In the genomic region with DNA sequence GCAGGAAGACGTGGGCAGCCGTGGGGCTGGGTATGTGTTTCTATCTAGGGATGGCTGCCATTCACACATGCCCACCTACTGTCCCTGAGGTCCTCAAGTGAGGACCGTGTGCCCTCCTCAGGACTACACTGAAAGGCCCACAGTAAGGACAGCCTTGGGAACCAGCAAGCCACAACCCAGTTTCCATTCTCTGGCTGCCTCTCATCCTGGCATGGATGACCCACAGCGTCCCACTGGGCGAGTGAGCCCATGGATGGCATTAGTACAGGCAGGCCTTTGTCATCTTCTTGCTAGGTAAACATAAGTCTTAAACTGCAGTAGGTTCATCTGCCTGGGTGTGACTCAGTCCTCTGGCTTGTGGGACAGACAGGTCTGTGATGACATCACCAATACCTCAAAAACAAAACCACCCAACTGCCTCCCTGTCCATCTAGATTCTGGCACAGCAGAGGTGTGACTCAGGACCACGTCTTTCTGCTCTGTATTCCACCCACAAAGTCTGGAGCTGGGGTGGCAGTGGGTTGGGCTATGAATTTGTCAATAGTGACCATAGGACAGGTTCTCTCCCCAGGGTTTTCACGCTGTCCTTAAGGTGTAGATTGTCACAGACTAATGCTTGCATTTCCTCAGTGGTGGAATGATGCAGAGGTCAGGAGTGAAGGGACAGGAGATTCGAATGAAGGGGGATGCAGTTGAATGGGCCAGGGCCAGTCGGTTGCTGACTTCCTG, we compare ENCODE assay signal across 11 mouse cellular contexts. TPM values are rescaled to one million over a fixed set of nuclear protein-coding genes. Genes with fewer than 3 reads are reported as not detected.
A peak's percentile ranks its signal among the peaks of the same experiment; 100 is the strongest.
DNase-seq lines count a peak whose midpoint lies in the region; ATAC-seq and TF ChIP-seq lines count a peak whose summit lies in the region.
"Had no signal": no experiment of that assay in that cellular context is flagged by ENCODE, and none has a peak within 500 bp of the region (broad histone marks: within the 10 kb centered on the region; RNA-seq: fewer than 3 reads in every experiment).

No protein-coding gene starts in this region.

- no peak for TF ChIP-seq POLR2A in small intestine, adult 2 months (IDR thresholded peaks at IDR 0.05; ENCODE audit: low read depth, low read length)

- no peaks in the 10 kb centered on the region for H3K36me3 ChIP-seq in heart, embryonic 16.5 days (ENCODE audit: control insufficient read depth, insufficient read depth)
- H3K36me3 ChIP-seq in heart, embryonic 12.5 days, result no peaks in the 10 kb centered on the region
- no peaks in the 10 kb centered on the region for H3K36me3 ChIP-seq in midbrain, postnatal 0 days (ENCODE audit: insufficient read depth, low read length)
- H3K36me3 ChIP-seq in midbrain, embryonic 13.5 days, result no peaks in the 10 kb centered on the region
- peaks cover 5% of the 10 kb centered on the region; the same call in 1 of the 2 replicates for H3K36me3 ChIP-seq in small intestine, adult 2 months (ENCODE audit: control insufficient read depth, insufficient read depth, low read length)
- H3K36me3 ChIP-seq: neural tube, embryonic 12.5 days had no signal

- TF ChIP-seq CTCF in midbrain, postnatal 0 days (IDR thresholded peaks at IDR 0.05), result no peak
- TF ChIP-seq CTCF in Patski (IDR thresholded peaks at IDR 0.05), result no peak
- TF ChIP-seq CTCF in small intestine, adult 2 months (IDR thresholded peaks at IDR 0.05; ENCODE audit: extremely low read depth, insufficient read length, insufficient replicate concordance, low read depth, low read length), result no peak

- in situ Hi-C loops in Patski (cut with MboI; ENCODE audit: low pct_unique_long_range_greater_than_20kb), result no loop called here

- no peak for ATAC-seq in heart, embryonic 16.5 days (replicated peaks; ENCODE audit: extremely low read depth, insufficient read depth, low FRiP score)
- ATAC-seq in heart, embryonic 12.5 days (ENCODE audit: insufficient number of reproducible peaks, low FRiP score), result no peak
- no peak for ATAC-seq in midbrain, postnatal 0 days (ENCODE audit: low FRiP score)
- no peak for ATAC-seq in midbrain, embryonic 13.5 days
- peak; percentile 42 for ATAC-seq in Patski

- peak overlapping the region; percentile 86 for H3K27ac ChIP-seq in heart, embryonic 16.5 days (ENCODE audit: low read length)
- H3K27ac ChIP-seq in heart, embryonic 12.5 days (ENCODE audit: poor library complexity, severe bottlenecking), result no peak overlapping the region
- H3K27ac ChIP-seq in midbrain, postnatal 0 days (ENCODE audit: low read depth, low read length), result 0 out of 2 replicates have a peak overlapping the region, but pooled peaks have one; percentile 26
- no peak overlapping the region for H3K27ac ChIP-seq in midbrain, embryonic 13.5 days
- peak overlapping the region; percentile 53; the same call in 1 of the 2 replicates for H3K27ac ChIP-seq in small intestine, adult 2 months (ENCODE audit: insufficient read depth, low read depth, low read length)
- H3K27ac ChIP-seq: macrophage; neural tube, embryonic 12.5 days had no signal

- DNase-seq in midbrain, postnatal 0 days (ENCODE audit: low spot score), result no peak
- peak; percentile 64 for DNase-seq in Patski (ENCODE audit: low read depth, low spot score)
- no peak for DNase-seq in adrenal gland, postnatal 36 days
- no peak for DNase-seq in layer of hippocampus, postnatal 14 days (ENCODE audit: low spot score in 2 of 2)
- DNase-seq: layer of hippocampus, postnatal 36 days had no signal

- 73% methylated on average over 9 of the region's 9 CpGs for WGBS in heart, embryonic 16.5 days
- WGBS in heart, embryonic 12.5 days, result 76% methylated on average over 9 of the region's 9 CpGs
- 80% methylated on average over 9 of the region's 9 CpGs for WGBS in midbrain, postnatal 0 days
- 87% methylated on average over 9 of the region's 9 CpGs for WGBS in midbrain, embryonic 13.5 days
- WGBS in small intestine, adult 2 months, result 72% methylated on average over 9 of the region's 9 CpGs

- H3K4me1 ChIP-seq in heart, embryonic 16.5 days (ENCODE audit: control insufficient read depth, insufficient read depth, low read length), result peaks cover 65% of the 10 kb centered on the region
- peaks cover 48% of the 10 kb centered on the region for H3K4me1 ChIP-seq in heart, embryonic 12.5 days (replicated peaks)
- H3K4me1 ChIP-seq in midbrain, postnatal 0 days (ENCODE audit: insufficient read depth, low read length), result no peaks in the 10 kb centered on the region
- peaks cover 15% of the 10 kb centered on the region for H3K4me1 ChIP-seq in midbrain, embryonic 13.5 days (replicated peaks)
- peaks cover 28% of the 10 kb centered on the region for H3K4me1 ChIP-seq in small intestine, adult 2 months (ENCODE audit: control insufficient read depth, insufficient read depth, insufficient read length, low read length)

- H3K4me2 ChIP-seq in heart, embryonic 16.5 days (ENCODE audit: low read depth, low read length), result peak overlapping the region; percentile 17; the same call in 1 of the 2 replicates
- no peak overlapping the region for H3K4me2 ChIP-seq in heart, embryonic 12.5 days
- no peak overlapping the region for H3K4me2 ChIP-seq in midbrain, postnatal 0 days (ENCODE audit: low read depth, low read length, poor library complexity, severe bottlenecking)
- H3K4me2 ChIP-seq in midbrain, embryonic 13.5 days (replicated peaks), result no peak overlapping the region
- H3K4me2 ChIP-seq: neural tube, embryonic 12.5 days had no signal

- H3K9ac ChIP-seq in heart, embryonic 16.5 days (ENCODE audit: low read length), result peak overlapping the region; percentile 36
- no peak overlapping the region for H3K9ac ChIP-seq in heart, embryonic 12.5 days
- H3K9ac ChIP-seq in midbrain, postnatal 0 days (replicated peaks; ENCODE audit: low read length, poor library complexity, severe bottlenecking), result no peak overlapping the region
- H3K9ac ChIP-seq in midbrain, embryonic 13.5 days (replicated peaks), result no peak overlapping the region
- H3K9ac ChIP-seq: neural tube, embryonic 12.5 days had no signal

- CTCF ChIA-PET in Patski (lab: Charles Lee), result interaction anchor here (1.0 kb wide), 1 partner anchor 9 kb away, joined by 4 read pairs; no protein-coding TSS in a partner anchor

- H3K9me3 ChIP-seq in heart, embryonic 16.5 days (replicated peaks; ENCODE audit: control insufficient read depth, low read length), result no peaks in the 10 kb centered on the region
- no peaks in the 10 kb centered on the region for H3K9me3 ChIP-seq in heart, embryonic 12.5 days (replicated peaks)
- H3K9me3 ChIP-seq in midbrain, postnatal 0 days (ENCODE audit: low read length), result no peaks in the 10 kb centered on the region
- no peaks in the 10 kb centered on the region for H3K9me3 ChIP-seq in midbrain, embryonic 13.5 days
- H3K9me3 ChIP-seq: neural tube, embryonic 12.5 days had no signal

- POLR2A ChIA-PET in Patski (lab: Charles Lee), result no interaction called here

- H3K27me3 ChIP-seq in heart, embryonic 16.5 days (ENCODE audit: control insufficient read depth, insufficient read depth, low read length), result no peaks in the 10 kb centered on the region
- H3K27me3 ChIP-seq in heart, embryonic 12.5 days (replicated peaks), result 0 out of 2 replicates have a peak, but pooled peaks cover 19% of the 10 kb centered on the region
- no peaks in the 10 kb centered on the region for H3K27me3 ChIP-seq in midbrain, postnatal 0 days (ENCODE audit: insufficient read depth, low read length)
- H3K27me3 ChIP-seq in midbrain, embryonic 13.5 days, result peaks cover 10% of the 10 kb centered on the region
- no peaks in the 10 kb centered on the region for H3K27me3 ChIP-seq in Patski
- H3K27me3 ChIP-seq in small intestine, adult 2 months (ENCODE audit: control insufficient read depth, insufficient read depth, low read length), result no peaks in the 10 kb centered on the region

- no peak overlapping the region for H3K4me3 ChIP-seq in heart, embryonic 16.5 days (ENCODE audit: low read length)
- H3K4me3 ChIP-seq in heart, embryonic 12.5 days, result no peak overlapping the region
- H3K4me3 ChIP-seq in midbrain, postnatal 0 days (ENCODE audit: low read depth, low read length), result no peak overlapping the region
- H3K4me3 ChIP-seq in midbrain, embryonic 13.5 days (replicated peaks), result no peak overlapping the region
- H3K4me3 ChIP-seq in small intestine, adult 2 months (ENCODE audit: low read depth, low read length), result no peak overlapping the region
- H3K4me3 ChIP-seq: neural tube, embryonic 12.5 days had no signal

RNA-seq across cellular contexts. Expression of a gene that starts 7.3 kb away (rescaled TPM):
- polyA plus RNA-seq in heart, embryonic 16.5 days (2015; fragmentation: Nextera tagmentation; extraction: Ambion mirVana), result 11.2 and 11.7 TPM in 2 replicates
- polyA plus RNA-seq in heart, embryonic 12.5 days (2016; fragmentation: Nextera tagmentation; extraction: Ambion mirVana), result 4.8 and 7.5 TPM in 2 replicates
- 42.9 and 45.4 TPM in 2 replicates for total RNA-seq in midbrain, postnatal 0 days (2014; rRNA removed)
- 25.8 and 30.8 TPM in 2 replicates for polyA plus RNA-seq in midbrain, postnatal 0 days (2015; fragmentation: Nextera tagmentation; extraction: Ambion mirVana)
- polyA plus RNA-seq in midbrain, embryonic 13.5 days (2015; fragmentation: Nextera tagmentation; extraction: Ambion mirVana), result 19.0 and 20.1 TPM in 2 replicates
- 62.0 TPM for polyA plus RNA-seq in Patski (2021)
- 30.3 and 40.9 TPM in 2 replicates for polyA plus RNA-seq in small intestine, adult 2 months (2012; rRNA removed)
- total RNA-seq in adrenal gland, postnatal 36 days (2021), result 10 to 100 TPM; 15.1 to 18.4 TPM
- total RNA-seq in layer of hippocampus, postnatal 14 days (2021), result 10 to 100 TPM; 61.2 to 63.8 TPM

RNA-seq across cellular contexts. Expression of a gene that starts 50.2 kb away (rescaled TPM):
- polyA plus RNA-seq in heart, embryonic 16.5 days (2015; fragmentation: Nextera tagmentation; extraction: Ambion mirVana), result 4.4 and 6.3 TPM in 2 replicates
- polyA plus RNA-seq in heart, embryonic 12.5 days (2016; fragmentation: Nextera tagmentation; extraction: Ambion mirVana), result 2.5 and 7.1 TPM in 2 replicates
- 0.27 and 9.8 TPM in 2 replicates for total RNA-seq in midbrain, postnatal 0 days (2014; rRNA removed)
- 2.9 and 3.8 TPM in 2 replicates for polyA plus RNA-seq in midbrain, postnatal 0 days (2015; fragmentation: Nextera tagmentation; extraction: Ambion mirVana)
- 5.1 and 8.0 TPM in 2 replicates for polyA plus RNA-seq in midbrain, embryonic 13.5 days (2015; fragmentation: Nextera tagmentation; extraction: Ambion mirVana)
- polyA plus RNA-seq in Patski (2021), result 6.7 TPM
- polyA plus RNA-seq in small intestine, adult 2 months (2012; rRNA removed), result 0.53 and 1.9 TPM in 2 replicates
- 1 to 10 TPM; 2.9 to 3.3 TPM for total RNA-seq in adrenal gland, postnatal 36 days (2021)
- total RNA-seq in layer of hippocampus, postnatal 14 days (2021), result 1 to 10 TPM; 2.4 to 2.6 TPM

RNA-seq across cellular contexts. Expression of a gene that starts 51.4 kb away (rescaled TPM):
- 58.7 and 61.4 TPM in 2 replicates for polyA plus RNA-seq in heart, embryonic 16.5 days (2015; fragmentation: Nextera tagmentation; extraction: Ambion mirVana)
- polyA plus RNA-seq in heart, embryonic 12.5 days (2016; fragmentation: Nextera tagmentation; extraction: Ambion mirVana), result 61.9 and 64.4 TPM in 2 replicates
- total RNA-seq in midbrain, postnatal 0 days (2014; rRNA removed), result 52.3 and 75.5 TPM in 2 replicates
- 54.3 and 56.2 TPM in 2 replicates for polyA plus RNA-seq in midbrain, postnatal 0 days (2015; fragmentation: Nextera tagmentation; extraction: Ambion mirVana)
- 71.5 and 79.3 TPM in 2 replicates for polyA plus RNA-seq in midbrain, embryonic 13.5 days (2015; fragmentation: Nextera tagmentation; extraction: Ambion mirVana)
- polyA plus RNA-seq in Patski (2021), result 25.5 TPM
- polyA plus RNA-seq in small intestine, adult 2 months (2012; rRNA removed), result 35.9 and 55.6 TPM in 2 replicates
- total RNA-seq in adrenal gland, postnatal 36 days (2021), result 100 to 1,000 TPM in 1 of 2 experiments, 10 to 100 TPM in 1; 93.1 to 188 TPM
- 10 to 100 TPM; 35.9 to 41.0 TPM for total RNA-seq in layer of hippocampus, postnatal 14 days (2021)

RNA-seq across cellular contexts. Expression of a gene that starts 53.5 kb away (rescaled TPM):
- polyA plus RNA-seq in heart, embryonic 16.5 days (2015; fragmentation: Nextera tagmentation; extraction: Ambion mirVana), result 1.8 and 2.9 TPM in 2 replicates
- polyA plus RNA-seq in heart, embryonic 12.5 days (2016; fragmentation: Nextera tagmentation; extraction: Ambion mirVana), result 0.90 and 2.1 TPM in 2 replicates
- 6.0 TPM in 1 of 2 replicates, not detected in the other for total RNA-seq in midbrain, postnatal 0 days (2014; rRNA removed)
- 2.7 and 2.8 TPM in 2 replicates for polyA plus RNA-seq in midbrain, postnatal 0 days (2015; fragmentation: Nextera tagmentation; extraction: Ambion mirVana)
- 3.3 and 4.3 TPM in 2 replicates for polyA plus RNA-seq in midbrain, embryonic 13.5 days (2015; fragmentation: Nextera tagmentation; extraction: Ambion mirVana)
- polyA plus RNA-seq in Patski (2021), result 0.68 TPM
- 0.44 TPM in 1 of 2 replicates, not detected in the other for polyA plus RNA-seq in small intestine, adult 2 months (2012; rRNA removed)
- total RNA-seq in adrenal gland, postnatal 36 days (2021), result 1 to 10 TPM in 1 of 2 experiments, not detected in 1; 1.1 TPM
- total RNA-seq in layer of hippocampus, postnatal 14 days (2021), result 1 to 10 TPM in 1 of 2 experiments, under 1 TPM in 1; 0.65 to 1.5 TPM
- polyA plus RNA-seq: macrophage had no signal

Comparison
In these comparisons a context has a peak if more than half of its experiments do, and no peak if none do; other contexts are left out.
1. H3K27ac ChIP-seq: peak in heart, embryonic 16.5 days (single experiment), midbrain, postnatal 0 days (single experiment) and small intestine, adult 2 months (single experiment); none in heart, embryonic 12.5 days (single experiment) and midbrain, embryonic 13.5 days (single experiment).